Mouse (Mus musculus): ENCODE measurements around the gene Parvb. TPM values are rescaled to one million over a fixed set of nuclear protein-coding genes. Genes with fewer than 3 reads are reported as not detected.

Gene Parvb
- polyA plus RNA-seq, 1 experiment: 5.4 TPM

DNA sequence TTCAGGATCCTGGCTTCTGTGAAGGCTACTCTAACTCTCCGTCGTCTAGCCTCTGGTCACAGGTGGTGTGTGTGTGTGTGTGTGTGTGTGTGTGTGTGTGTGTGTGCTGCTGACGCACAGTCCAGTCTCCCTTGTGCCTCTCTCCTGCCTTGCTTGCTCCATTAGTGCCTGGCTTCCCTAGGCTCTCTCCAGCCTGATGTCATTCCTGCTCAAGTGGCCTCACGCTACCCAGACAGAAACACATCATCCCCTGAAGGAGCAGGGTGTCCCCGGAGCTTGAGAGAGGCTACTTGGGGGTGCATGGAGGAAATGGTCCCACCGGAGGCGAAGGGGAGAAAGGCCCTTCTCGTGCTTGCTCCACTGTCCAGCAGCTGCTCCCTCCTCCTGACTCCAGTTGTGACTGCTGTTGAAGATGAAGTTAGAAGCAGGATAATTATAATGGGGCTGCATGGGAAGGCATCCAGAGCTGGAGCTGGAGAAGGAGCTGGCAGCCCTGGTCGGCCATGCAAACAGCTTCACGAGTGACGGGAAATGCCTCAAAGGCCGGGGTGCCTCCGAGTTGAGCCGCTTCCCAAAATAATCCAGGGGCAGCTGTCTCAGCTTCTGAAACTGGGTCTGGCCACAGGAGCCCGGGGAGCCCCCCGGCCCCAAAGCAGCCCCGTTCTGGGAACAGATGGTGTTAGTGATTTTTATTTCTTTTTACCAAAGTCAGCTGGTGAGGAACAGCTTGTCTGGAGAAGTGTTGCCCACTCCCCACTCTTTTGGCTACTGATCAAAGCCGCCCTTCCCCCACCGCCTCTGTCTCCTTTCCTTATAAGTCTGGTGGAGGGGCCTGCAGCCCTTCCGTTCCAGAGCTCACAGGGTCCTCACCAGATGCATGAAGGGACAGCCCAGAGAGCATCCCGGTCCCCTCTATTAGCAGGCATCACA is 120.3 kb downstream of the Parvb start:
- H3K4me1 ChIP-seq (ENCODE audit: control insufficient read depth, insufficient read depth, low read length): no peaks in the 10 kb centered on the region; the same call in 1 of the 2 replicates
- H3K27ac ChIP-seq (ENCODE audit: control insufficient read depth, insufficient read depth, low read depth, low read length): no peak overlapping the region
- H3K27me3 ChIP-seq (ENCODE audit: control insufficient read depth, insufficient read depth, low read length): no peaks in the 10 kb centered on the region
- H3K36me3 ChIP-seq (ENCODE audit: control insufficient read depth, insufficient read depth, low read length): no peaks in the 10 kb centered on the region
- TF ChIP-seq POLR2A (IDR thresholded peaks at IDR 0.05; ENCODE audit: control insufficient read depth, low read depth, low read length): no peak
- TF ChIP-seq CTCF (IDR thresholded peaks at IDR 0.05; ENCODE audit: control insufficient read depth, insufficient read depth, insufficient replicate concordance, low read depth, low read length): no peak
- H3K4me3 ChIP-seq (ENCODE audit: control insufficient read depth, low read depth, low read length): no peak overlapping the region

DNA sequence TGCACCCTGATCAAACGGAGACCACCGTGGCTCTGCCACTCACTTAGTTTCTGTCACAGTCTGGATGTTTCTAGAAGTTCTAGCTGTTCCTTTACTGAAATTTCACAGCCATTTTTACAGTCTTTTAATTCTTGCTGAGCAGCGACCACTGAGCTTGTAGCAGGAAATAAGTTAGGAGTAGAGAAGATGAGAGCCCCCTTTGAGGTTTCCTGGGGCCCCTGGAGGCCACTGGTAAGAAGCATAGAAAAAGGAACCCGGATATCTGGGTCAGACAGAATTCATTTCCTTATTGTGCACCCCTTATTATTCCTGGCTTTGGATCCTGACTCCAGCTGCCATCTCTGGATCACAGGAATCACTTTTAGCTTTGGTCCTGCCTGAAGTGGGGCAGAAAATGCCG is 123.2 kb downstream of the Parvb start:
- TF ChIP-seq POLR2A (IDR thresholded peaks at IDR 0.05; ENCODE audit: control insufficient read depth, low read depth, low read length): no peak
- no peak for TF ChIP-seq CTCF (IDR thresholded peaks at IDR 0.05; ENCODE audit: control insufficient read depth, insufficient read depth, insufficient replicate concordance, low read depth, low read length)
- Histone ChIP-seq H3K4me3 (ENCODE audit: control insufficient read depth, low read depth, low read length) (no peak overlapping the region), H3K4me1 (ENCODE audit: control insufficient read depth, insufficient read depth, low read length) (no peaks in the 10 kb centered on the region; the same call in 1 of the 2 replicates), H3K36me3 (ENCODE audit: control insufficient read depth, insufficient read depth, low read length) (no peaks in the 10 kb centered on the region), H3K27ac (ENCODE audit: control insufficient read depth, insufficient read depth, low read depth, low read length) (no peak overlapping the region), H3K27me3 (ENCODE audit: control insufficient read depth, insufficient read depth, low read length) (no peaks in the 10 kb centered on the region)

DNA sequence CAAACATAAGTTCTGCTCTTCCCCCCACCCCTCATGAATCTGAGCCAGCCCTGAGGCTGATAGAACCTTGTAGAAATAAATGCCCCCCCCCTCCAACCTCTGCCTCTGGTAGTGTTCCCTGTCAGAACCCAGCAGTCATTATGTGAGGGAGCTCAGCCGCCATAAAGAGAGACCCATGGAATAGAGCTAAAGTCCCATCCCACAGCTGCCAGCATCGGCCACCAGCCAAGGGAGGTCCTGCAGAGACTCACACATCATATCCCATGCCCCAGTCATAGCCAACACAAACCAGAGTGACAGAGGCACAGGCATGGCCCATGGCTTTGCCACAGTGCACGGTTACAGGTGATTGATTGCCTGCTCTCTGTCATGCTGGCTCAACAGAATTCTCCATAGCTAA is 132.9 kb downstream of the Parvb start:
- no peak for TF ChIP-seq POLR2A (IDR thresholded peaks at IDR 0.05; ENCODE audit: control insufficient read depth, low read depth, low read length)
- no peak for TF ChIP-seq CTCF (IDR thresholded peaks at IDR 0.05; ENCODE audit: control insufficient read depth, insufficient read depth, insufficient replicate concordance, low read depth, low read length)

More for the DNA sequence above, 132.9 kb downstream of the Parvb start:
- Histone ChIP-seq H3K27ac (ENCODE audit: control insufficient read depth, insufficient read depth, low read depth, low read length) (no peak overlapping the region), H3K27me3 (ENCODE audit: control insufficient read depth, insufficient read depth, low read length) (no peaks in the 10 kb centered on the region), H3K4me1 (ENCODE audit: control insufficient read depth, insufficient read depth, low read length) (no peaks in the 10 kb centered on the region), H3K4me3 (ENCODE audit: control insufficient read depth, low read depth, low read length) (no peak overlapping the region), H3K36me3 (ENCODE audit: control insufficient read depth, insufficient read depth, low read length) (no peaks in the 10 kb centered on the region)

Other genes with a start within 250 kb of the Parvb start
- gene Efcab6, start 166.7 kb upstream of the Parvb start, polyA plus RNA-seq (2012; rRNA removed): 215 and 237 TPM in 2 replicates
- gene Sult4a1, start 126.3 kb upstream of the Parvb start, polyA plus RNA-seq (2012; rRNA removed): 5.6 and 6.4 TPM in 2 replicates
- not detected in 2 replicates for gene Pnpla5, start 108.9 kb upstream of the Parvb start, polyA plus RNA-seq (2012; rRNA removed)
- 1.5 and 2.3 TPM in 2 replicates for gene Pnpla3, start 64.2 kb upstream of the Parvb start, polyA plus RNA-seq (2012; rRNA removed)
- 5.4 and 8.7 TPM in 2 replicates for gene Samm50, start 39.8 kb upstream of the Parvb start, polyA plus RNA-seq (2012; rRNA removed)
- gene Parvg, start 92.0 kb downstream of the Parvb start, polyA plus RNA-seq (2012; rRNA removed): 63.0 and 64.5 TPM in 2 replicates
- 1.2 and 1.7 TPM in 2 replicates for gene Shisal1, start 215.1 kb downstream of the Parvb start, polyA plus RNA-seq (2012; rRNA removed)

All from testis, adult 2 months (tissue).